Mouse (Mus musculus) MEL (cell line): ENCODE measurements at regions not wholly inside any gene's neighbourhood (a gene's known extent, or its start where the extent isn't known, plus 50 kb on each side); places are given as distances from the start of the nearest gene placed in this dataset.

Experiments used
- CTCF ChIP-seq, 3 experiments: IDR thresholded peaks in 2 of 3; conservative IDR thresholded peaks in 1 of 3; 2 replicates each; pipeline ENCODE4 v1.5.1; 2011 to 2012; ENCODE audit warnings: low read length in 3 of 3, low read depth in 2 of 3, mild to moderate bottlenecking in 2 of 3, improper control_type of control experiment in 1 of 3, inconsistent platforms in 1 of 3, mixed read lengths in 1 of 3, moderate library complexity in 1 of 3; ENCODE audit not compliant: control insufficient read depth in 1 of 3, insufficient read depth in 1 of 3, poor library complexity in 1 of 3, severe bottlenecking in 1 of 3
- GATA1 ChIP-seq: IDR thresholded peaks from 2 replicates; pipeline ENCODE4 v1.6.1; 2011; ENCODE audit warnings: low read depth, low read length, improper control_type of control experiment
- POLR2A ChIP-seq, 2 experiments: IDR thresholded peaks; 2 replicates each; pipeline ENCODE4 v1.6.1; 2011 to 2012; ENCODE audit warnings: low read length in 2 of 2, mild to moderate bottlenecking in 2 of 2, control low read depth in 1 of 2, improper control_type of control experiment in 1 of 2, low read depth in 1 of 2, moderate library complexity in 1 of 2; ENCODE audit not compliant: control insufficient read depth in 1 of 2, insufficient read depth in 1 of 2, poor library complexity in 1 of 2
- POLR2AphosphoS5 ChIP-seq: IDR thresholded peaks from 2 replicates; pipeline ENCODE4 v1.6.1; 2012; ENCODE audit warnings: low read depth, borderline replicate concordance, mild to moderate bottlenecking, inconsistent platforms, low read length, moderate library complexity, mixed read lengths
- ZNF384 ChIP-seq: IDR thresholded peaks from 2 replicates; pipeline ENCODE4 v1.6.1; 2012; ENCODE audit warnings: low read depth, mild to moderate bottlenecking, inconsistent platforms, low read length, improper control_type of control experiment

DNA sequence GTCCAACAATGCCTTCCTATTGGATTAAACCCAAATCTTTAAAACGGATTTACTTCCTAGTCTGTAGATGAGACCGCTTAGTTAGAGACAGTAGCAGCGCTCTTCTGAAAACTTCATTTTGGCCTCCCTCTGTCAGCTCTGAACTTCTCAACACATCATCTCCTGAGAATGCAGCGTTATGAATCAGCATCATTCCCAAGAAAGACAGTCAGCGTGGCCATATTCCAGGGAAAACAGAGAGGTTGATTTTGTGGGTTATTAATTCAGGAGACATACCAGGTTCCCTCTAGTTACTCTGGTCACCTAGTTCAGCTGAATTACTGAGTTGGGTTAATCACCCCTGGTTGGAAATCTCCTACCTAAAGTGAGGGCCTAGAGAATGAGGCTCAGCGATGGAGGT, 97.9 kb upstream of the Slc34a2 start:
- no peak for TF ChIP-seq GATA1
- TF ChIP-seq POLR2A (IDR thresholded peaks at IDR 0.05; ENCODE audit: control insufficient read depth in 1 of 2, insufficient read depth in 1 of 2, low read depth in 1 of 2, low read length in 2 of 2, poor library complexity in 1 of 2): no peak
- TF ChIP-seq ZNF384: no peak
- TF ChIP-seq POLR2AphosphoS5: no peak
- TF ChIP-seq CTCF (IDR thresholded peaks at IDR 0.05 in 2 of 3, conservative IDR thresholded peaks at IDR 0.05 in 1 of 3; ENCODE audit: control insufficient read depth in 1 of 3, insufficient read depth in 1 of 3, low read depth in 2 of 3, low read length in 3 of 3, poor library complexity in 1 of 3, severe bottlenecking in 1 of 3): no peak
